Mouse (Mus musculus) adrenal gland, postnatal 4 days (tissue): ENCODE data around the gene Prkaca. TPM values are rescaled to one million over a fixed set of nuclear protein-coding genes. Genes with fewer than 3 reads are reported as not detected.
A peak's percentile ranks its signal among the peaks of the same experiment; 100 is the strongest.

Experiments used
- DNase-seq, 2 experiments: peaks; one replicate each; pipeline ENCODE4 v3.0.0; 2021 to 2022; ENCODE audit warnings: low spot score in 2 of 2, mixed read lengths in 2 of 2
- long read RNA-seq, 2 experiments: library from polyadenylated mRNA; stranded (forward); transcript quantifications; one replicate each; pipeline ENCODE4 v2.0.0; 2021
- total RNA-seq, 2 experiments: library from RNA; stranded (reverse); gene quantifications; 2 replicates each; pipeline ENCODE4 v1.2.3; 2021

Prkaca gene
- total RNA-seq = 100 to 1,000 TPM; 225 to 237 TPM
- long read RNA-seq, experiment 1, transcript Prkaca-201 (10 exons, 2,276 nt) = major isoform, 309 of 326 reads
- long read RNA-seq, experiment 1, partial matches to known transcripts = 16 of 326 reads
- long read RNA-seq, experiment 1, other reads (novel, unspliced or antisense) = 1 of 326 reads
- long read RNA-seq, experiment 2, transcript Prkaca-201 (10 exons, 2,276 nt) = major isoform, 532 of 554 reads
- long read RNA-seq, experiment 2, partial matches to known transcripts = 14 of 554 reads
- long read RNA-seq, experiment 2, other reads (novel, unspliced or antisense) = 8 of 554 reads

DNA sequence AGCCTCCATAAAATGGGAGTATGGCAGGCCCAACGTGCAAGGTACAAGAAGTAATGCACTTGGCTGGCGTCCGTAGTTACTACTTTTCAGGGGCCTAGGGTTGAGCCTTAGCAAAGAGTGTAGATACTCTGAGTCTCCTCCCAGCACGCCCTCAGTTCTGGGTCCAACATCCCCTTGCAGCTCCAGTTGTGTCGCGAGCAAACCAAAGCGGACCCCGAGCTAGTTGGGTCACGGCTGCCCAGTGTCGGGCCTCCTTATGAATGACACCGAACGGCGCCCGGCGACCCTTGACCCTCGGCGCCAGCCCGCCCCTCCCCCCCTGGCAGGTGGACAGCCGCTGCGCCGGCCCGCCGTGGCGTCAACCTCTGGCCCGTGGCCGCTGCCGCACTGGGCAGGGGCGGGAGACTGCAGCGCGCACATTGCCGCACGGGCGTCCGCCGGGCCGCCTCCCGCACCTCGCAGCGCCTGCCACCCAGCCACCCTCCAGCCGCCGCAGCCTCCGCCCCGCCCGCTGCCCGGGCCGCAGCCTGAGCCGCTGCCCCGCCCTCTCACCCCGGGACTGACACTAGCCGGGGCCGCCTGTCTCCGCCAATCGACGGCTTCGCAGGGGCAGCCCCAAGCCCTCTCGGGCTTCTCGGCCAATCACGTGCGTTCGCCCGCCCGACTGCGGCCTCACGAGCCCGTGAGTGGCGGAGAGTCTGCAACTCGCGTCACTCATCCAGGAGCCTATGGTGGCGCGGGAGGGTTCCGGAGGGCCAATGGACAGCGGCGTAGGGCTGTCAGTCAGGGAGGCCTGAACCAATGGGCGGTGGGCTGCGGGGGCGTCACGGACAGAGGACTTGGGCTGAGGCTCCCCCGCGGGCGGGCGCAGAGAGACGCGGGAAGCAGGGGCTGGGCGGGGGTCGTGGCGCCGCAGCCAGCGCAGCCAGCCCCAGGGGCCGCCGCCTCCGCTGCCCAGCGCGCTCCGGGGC is at the start of gene Prkaca:
TSS of gene Prkaca (plus strand) at position 844 of the 971 bp plus-strand sequence.
- DNase-seq = peak; percentile 94 to 97

DNA sequence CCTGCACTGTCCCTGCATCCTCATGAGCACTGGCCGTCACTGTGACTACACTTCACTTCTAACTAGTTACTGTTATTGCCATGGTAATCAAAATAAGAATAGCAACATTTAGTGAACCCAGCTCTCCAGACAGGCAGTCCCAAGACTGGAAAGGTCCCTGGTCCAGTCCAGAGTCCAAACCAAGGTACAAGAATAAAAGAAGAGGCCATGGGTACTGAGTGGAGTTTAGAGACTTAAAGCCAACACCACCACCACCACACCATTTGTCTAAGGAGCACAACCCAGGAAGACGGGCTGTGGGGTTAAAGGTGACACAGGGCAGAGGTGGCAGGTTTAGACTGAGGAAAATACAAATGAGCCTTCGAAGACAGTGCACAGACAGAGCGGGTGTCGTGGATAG is 48.2 kb upstream of the Prkaca start:
- no peak for DNase-seq

DNA sequence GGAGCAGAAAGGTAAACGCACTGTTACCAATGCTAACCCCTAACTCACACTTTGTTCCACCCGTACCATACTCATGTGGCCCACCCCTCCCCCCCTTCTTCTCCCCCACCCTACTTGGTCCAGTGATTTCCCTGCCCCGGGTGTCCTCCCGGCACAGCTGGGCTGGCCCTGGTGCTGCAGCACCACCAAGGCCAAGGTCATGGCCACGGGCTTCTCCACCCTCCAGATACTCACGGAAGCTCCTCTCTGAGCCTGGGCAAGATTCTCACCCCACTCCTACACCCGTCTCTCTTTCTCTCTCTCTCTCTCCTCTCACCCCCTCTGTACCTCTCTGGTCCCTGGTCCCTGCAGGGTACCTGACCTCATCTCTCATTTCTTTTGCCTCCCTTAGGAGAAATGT is 46.5 kb upstream of the Prkaca start:
- DNase-seq = peak in 1 of 2 experiments; percentile 40

DNA sequence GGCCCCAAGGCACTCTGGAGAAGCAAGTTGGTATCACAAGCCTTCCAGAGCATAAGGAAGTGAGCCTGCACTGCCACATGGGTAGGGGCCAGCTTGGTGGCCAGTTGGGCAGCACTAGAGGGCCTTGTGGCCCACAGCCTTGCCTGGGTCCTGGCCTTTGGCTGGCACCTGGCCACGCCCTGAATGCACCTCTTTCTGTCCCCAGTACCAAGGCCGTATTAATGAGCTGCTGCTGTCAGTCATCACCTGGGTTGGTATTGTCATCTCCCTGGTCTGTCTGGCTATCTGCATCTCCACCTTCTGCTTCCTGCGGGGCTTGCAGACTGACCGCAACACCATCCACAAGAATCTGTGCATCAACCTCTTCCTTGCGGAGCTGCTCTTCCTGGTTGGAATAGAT is 38.6 kb upstream of the Prkaca start:
- no peak for DNase-seq

DNA sequence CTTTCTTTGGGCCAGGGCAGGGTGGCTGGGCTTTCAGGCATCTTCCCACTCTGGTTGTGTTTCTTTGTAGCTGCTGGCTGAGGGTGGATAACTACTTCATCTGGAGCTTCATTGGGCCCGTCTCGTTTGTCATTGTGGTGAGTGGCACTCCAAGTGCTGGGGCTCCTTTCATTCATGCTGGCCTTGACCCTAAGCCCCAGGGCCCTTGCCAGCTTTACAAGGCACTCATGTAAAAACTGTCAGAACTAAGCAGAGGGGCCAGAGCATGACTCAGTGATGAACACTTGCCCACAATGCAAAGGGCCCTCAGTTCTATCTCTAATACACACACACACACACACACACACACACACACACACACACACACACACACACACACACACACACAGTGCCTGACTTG is 37.8 kb upstream of the Prkaca start:
- no peak for DNase-seq

DNA sequence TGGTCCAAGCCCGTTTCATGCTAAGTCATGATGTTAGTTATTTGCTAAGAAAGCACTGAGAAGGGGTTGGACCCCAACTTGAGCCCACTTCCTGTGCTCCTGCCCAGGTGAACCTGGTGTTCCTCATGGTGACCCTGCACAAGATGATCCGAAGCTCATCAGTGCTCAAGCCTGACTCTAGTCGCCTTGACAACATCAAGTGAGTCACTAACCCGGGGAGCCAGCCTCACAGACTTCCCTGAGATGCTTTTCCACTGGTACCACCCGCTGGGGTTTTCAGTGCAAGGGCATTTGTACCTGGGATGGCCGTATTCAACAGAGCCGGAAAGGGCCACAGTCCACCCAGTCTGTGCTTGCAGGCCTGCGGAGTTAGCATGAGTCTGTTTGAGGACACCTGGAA is 37.4 kb upstream of the Prkaca start:
- DNase-seq = no peak

DNA sequence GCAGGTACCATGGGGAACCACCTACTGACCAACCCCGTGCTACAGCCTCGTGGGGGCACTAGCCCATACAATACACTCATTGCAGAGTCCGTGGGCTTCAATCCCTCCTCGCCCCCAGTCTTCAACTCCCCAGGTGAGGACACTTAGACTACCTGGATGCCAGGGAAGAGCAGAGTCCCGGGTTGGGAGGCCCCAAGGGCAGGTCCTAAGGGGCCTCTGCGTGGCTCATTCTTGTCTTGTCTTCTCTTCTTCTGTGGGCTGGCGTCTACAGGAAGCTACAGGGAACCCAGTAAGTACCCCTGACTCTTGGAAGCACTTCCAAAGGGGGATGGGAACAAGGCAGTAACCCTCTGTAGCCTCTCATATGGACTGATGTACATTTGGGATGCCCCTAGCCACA is 35.1 kb upstream of the Prkaca start:
- no peak for DNase-seq

DNA sequence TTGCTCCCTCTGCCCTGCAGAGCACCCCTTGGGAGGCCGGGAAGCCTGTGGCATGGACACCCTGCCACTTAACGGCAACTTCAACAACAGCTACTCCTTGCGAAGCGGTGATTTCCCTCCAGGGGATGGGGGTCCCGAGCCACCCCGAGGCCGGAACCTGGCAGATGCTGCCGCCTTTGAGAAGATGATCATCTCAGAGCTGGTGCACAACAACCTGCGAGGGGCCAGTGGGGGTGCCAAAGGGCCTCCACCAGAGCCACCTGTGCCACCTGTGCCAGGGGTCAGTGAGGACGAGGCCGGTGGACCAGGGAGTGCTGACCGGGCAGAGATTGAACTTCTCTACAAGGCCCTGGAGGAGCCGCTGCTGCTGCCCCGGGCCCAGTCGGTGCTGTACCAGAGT is 34.5 kb upstream of the Prkaca start:
- no peak for DNase-seq

DNA sequence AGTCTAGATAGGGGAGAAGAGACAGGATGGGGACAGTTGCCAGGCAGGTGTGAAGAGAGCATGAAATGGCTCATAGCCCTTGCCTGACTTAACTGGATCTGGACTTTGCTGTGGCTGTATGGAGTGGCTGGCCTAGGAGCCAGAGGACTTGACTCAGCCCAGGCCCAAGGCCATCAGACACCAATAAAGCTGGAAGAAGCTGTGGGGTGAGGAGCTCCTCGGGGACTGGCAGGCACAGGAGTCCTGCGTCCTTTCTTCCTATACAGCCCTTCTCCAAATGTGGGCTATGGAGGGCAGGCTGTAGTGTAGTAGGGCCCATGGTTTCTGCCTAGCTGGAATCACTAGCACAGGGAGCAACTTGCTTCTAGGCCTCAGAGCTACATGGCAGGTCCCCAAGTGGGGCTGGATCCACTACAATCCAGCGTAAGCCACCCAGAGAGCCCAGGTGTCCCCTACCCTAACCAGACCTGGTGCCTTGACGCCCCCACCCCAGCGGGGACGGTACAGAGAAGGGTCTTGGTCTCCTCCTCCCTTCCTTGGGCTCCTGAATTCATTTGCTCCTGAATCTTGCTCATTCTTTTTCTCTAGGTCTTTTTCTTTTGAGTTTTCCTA is 31.6 kb upstream of the Prkaca start:
- no peak for DNase-seq

DNA sequence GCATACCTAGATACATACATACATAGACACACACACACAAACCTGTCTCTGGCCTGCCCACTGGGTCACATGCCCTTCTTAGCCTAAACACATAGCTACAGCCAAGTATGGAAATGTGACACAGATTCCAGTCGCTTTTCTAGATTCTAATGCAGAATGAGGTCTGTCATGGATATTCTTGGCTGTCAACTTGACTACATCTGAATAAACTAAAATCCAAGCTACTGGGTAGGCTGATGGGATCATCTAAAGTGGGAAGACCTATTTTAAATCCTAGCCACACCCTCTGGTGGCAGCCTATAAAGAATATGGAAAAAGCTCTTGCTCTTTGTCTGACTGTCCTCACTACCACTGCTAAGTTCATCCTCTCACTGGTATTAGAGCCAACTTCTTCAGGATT is 30.3 kb upstream of the Prkaca start:
- no peak for DNase-seq

DNA sequence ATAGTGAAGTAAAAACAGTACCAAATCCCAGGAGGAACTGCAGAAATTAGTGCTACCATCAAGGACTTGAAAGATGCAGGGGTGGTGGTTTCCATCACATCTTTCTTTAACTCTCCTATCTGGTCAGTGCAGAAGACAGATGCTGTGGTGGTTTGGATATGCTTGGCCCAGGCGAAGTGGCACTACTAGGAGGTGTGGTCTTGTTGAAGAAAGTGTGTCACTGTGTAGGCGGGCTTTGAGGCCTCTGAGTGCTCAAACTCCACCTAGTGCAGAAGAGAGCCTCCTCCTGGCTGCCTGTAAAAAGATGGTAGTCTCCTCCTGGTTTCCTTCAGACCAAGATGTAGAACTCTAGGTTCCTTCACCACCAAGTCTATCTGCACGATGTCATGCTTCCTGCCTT is 27.3 kb upstream of the Prkaca start:
- no peak for DNase-seq

DNA sequence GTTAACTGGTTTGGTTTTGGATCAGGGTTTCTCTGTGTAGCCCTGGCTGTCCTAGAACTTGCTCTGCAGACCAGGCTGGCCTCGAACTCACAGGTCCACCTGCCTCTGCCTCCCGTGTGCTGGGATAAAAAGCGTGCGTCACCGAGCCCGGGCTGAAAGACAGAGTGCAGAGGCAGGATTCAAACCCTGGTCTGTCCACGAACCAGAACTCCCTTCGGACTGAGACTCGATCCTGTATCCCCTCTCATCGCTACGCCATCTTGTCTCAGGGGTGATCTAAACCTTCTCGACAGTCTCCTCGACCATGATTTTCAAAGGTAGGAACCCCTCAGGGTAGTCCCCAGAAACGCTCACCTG is 18.1 kb upstream of the Prkaca start:
- DNase-seq = no peak

DNA sequence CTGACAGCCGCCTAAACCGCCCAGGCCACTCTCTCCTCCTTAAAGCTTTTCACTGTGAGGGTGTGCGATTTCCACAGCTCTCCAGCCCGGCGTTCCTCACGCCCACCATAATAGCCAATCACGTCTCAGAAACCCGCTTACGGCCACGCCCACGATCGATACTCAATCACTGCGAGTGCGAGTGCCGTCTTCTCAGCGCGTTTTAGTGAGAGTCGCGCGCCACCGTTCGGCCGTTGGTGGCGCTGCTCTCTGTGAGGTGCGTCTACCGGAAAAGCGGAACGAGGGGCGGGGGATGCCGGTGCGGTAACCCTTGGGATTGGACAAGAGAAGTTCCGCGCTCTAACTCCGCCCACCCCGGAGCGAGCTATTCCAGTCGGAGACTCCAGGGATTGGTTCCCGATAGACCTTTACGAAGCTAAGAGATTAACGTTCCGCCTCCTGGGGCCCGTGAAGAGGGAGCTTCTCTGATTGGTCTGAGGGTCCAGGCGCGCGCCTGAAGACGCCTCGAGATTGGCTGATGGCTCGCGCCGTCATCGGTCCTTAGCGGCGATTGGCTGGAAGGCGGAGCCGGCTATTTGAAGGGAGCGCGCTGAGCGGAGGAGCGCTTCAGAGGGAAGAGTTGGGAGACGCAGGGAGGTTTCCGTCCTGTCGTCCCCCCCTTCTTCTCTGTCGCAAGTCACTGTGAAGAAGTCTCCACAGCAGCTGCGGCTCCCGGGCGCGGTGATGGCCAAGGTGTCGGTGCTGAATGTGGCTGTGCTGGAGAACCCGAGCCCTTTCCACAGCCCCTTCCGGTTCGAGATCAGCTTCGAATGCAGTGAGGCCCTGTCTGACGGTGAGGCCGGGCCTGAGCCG is 17.5 kb upstream of the Prkaca start, which contains the start of the genes Gm10644 and Asf1b:
TSS of gene Gm10644 (minus strand) at position 100 of the 852 bp plus-strand sequence.
TSS of gene Asf1b (plus strand) at position 402 of the 852 bp plus-strand sequence.
- peak; percentile 77 to 95 for DNase-seq

DNA sequence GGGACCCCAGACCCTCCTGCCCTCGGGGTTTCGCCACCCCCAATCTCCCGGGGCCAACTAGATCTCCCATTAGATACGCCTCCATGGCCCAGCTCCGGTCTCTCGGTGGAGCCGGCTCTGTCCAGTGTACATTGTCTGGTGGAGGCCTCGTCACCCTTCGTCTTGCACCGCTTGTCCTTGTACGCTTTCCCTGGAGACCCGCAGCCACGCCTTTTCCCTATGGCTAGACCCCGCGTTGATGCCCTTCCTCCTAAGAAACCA is 16.9 kb upstream of the Prkaca start:
- no peak for DNase-seq

DNA sequence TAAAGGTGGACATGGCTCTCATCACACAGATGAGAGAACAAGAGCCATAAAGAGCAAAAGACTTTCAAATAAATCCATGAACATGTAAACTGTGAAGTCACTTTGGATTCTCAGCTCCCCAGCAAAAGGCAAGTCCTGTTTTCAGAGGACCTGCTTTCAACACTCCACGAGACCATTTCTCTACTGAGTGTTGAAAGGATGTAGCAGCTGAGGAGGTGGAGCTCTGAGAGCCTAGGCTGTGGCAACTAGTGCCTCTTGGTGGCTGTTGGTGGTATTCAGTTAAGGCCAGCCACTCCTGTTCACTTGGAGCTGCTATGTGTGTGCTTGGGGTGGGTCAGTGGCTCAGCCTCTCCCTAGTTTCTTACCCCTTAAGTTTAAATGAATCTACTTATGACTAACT is 16.0 kb upstream of the Prkaca start:
- no peak for DNase-seq

DNA sequence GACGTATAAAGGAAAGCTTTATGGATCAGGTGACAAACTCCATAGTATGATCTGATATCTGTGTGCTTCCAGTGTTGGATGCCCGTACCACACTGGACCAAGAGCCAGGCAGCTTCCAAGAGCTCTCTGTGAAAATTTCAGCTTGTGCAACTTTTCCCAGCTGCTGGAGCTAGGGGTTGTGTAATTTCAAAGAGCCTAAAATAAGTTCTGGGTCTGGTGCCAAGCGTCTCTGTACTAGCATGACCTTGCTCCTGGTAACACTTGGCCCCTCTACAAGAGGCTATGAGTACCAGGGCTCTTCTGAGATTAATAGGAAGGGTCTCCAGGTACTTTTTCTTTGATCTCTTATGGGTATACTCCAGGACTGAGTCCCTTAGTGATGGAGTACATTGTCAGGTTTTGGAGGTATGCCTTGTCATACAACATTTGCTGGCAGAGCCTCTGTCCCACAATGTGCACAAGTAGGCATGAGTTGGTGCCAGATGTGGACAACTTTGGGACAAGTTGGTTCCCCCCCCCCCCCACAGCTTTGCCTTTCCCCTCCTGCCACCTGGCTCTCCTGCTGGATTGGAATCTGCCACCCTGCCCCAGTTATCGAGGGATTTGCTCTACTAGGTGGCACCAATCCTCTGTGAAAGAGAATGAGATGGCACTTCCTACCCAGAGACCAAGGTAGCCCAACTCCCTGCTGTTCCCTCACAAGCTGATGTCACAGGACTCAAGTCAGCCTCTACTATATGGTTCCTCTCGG is 8.6 kb upstream of the Prkaca start:
- no peak for DNase-seq

DNA sequence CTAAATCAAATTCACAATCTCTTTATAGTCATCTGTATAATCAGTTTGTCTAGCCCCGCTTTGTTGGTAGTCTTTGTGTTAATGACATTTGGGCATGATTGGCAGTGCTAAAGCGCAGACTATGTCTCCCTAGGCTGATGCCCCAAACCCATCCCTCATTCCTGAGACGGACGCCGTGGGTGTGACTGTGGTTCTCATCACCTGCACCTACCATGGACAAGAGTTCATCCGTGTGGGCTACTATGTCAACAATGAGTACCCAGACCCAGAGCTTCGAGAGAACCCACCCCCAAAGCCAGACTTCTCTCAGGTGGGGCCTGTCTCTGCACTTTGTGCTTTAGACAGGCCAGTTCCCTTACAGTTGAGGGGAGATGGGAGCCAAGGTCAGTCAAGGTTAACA is 5.1 kb upstream of the Prkaca start:
- DNase-seq = no peak

DNA sequence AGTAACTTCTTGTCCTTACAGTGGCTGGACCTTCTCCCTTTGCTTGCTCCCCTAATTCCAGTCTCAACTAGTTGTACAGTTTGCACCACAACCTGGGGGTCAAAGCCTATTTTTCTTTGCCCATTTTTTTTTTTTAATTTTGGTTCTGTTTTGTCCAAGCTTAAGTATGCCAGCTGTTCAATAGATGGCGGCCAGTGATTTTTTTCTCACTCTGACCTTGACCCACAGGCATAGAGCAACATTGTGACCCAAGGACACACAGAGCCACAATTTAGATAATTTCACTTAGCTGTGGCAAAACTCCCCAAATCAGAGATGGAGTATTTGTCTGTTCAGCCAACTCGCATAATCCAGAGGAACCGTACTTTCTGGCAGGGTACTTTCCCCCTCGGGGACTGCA is 1.7 kb upstream of the Prkaca start:
- DNase-seq = no peak

DNA sequence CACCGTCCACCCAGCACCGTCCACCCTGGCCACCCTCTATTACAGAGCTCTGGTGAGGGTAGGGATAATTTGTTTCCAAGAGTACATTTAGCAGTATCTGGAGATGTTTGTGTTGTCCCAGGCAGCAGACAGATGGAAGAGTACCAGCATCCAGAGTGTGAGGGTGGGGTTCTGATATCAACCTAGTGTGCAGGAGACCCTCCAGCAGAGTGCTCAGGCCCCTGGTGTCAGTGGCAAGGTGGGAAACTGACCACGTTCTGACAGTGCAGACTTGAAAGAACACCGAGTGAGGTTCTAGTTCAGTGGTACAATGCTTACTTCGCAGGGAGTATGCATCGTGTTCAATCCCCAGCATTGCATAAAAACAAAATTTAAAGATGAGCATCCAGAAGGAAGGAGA is 1.1 kb upstream of the Prkaca start:
- DNase-seq = no peak
